Mouse (Mus musculus) heart, embryonic 15.5 days (tissue): ENCODE results near the gene Dennd2d. TPM values are rescaled to one million over a fixed set of nuclear protein-coding genes. Genes with fewer than 3 reads are reported as not detected.
A peak's percentile ranks its signal among the peaks of the same experiment; 100 is the strongest.

Source experiments
- ATAC-seq: fragments of 200-750 bp; cut with Nextera tagmentation; replicated peaks from 2 replicates; pipeline ENCODE4 v1.8.0; 2017; ENCODE audit warnings: low read depth, moderate TSS enrichment; ENCODE audit not compliant: insufficient number of reproducible peaks, insufficient read depth, low FRiP score
- H3K27ac ChIP-seq: fragments of 300-500 bp; sonication (generic); 2 replicates; pipeline ENCODE4 v1.5.1; 2015; ENCODE audit warnings: mild to moderate bottlenecking, inconsistent platforms
- H3K27me3 ChIP-seq: fragments of 300-500 bp; sonication (generic); 2 replicates; pipeline ENCODE4 v1.6.1; 2015; ENCODE audit warnings: inconsistent platforms
- H3K36me3 ChIP-seq: fragments of 300-500 bp; sonication (generic); 2 replicates; pipeline ENCODE4 v1.6.1; 2015; ENCODE audit warnings: mild to moderate bottlenecking, inconsistent platforms
- H3K4me1 ChIP-seq: fragments of 300-500 bp; sonication (generic); replicated peaks from 2 replicates; pipeline ENCODE4 v1.6.1; 2015; ENCODE audit warnings: inconsistent platforms
- H3K4me2 ChIP-seq: fragments of 300-500 bp; sonication (generic); 2 replicates; pipeline ENCODE4 v1.6.1; 2015; ENCODE audit warnings: inconsistent platforms, mild to moderate bottlenecking, moderate library complexity
- H3K4me3 ChIP-seq: fragments of 300-500 bp; sonication (generic); 2 replicates; pipeline ENCODE4 v1.5.1; 2015; ENCODE audit warnings: mild to moderate bottlenecking, inconsistent platforms
- H3K9ac ChIP-seq: fragments of 300-500 bp; sonication (generic); 2 replicates; pipeline ENCODE4 v1.6.1; 2015; ENCODE audit warnings: mild to moderate bottlenecking, inconsistent platforms
- H3K9me3 ChIP-seq: fragments of 300-500 bp; sonication (generic); replicated peaks from 2 replicates; pipeline ENCODE4 v1.6.1; 2016; ENCODE audit warnings: inconsistent platforms
- WGBS: fragments of 180-500 bp; shearing (Covaris S2); methylation state at CpG from one replicate; pipeline ENCODE4 v1.1.7; 2015; ENCODE audit warnings: mixed read lengths; 5-methylcytosine and 5-hydroxymethylcytosine counted together
- polyA plus RNA-seq: library from polyadenylated mRNA; unstranded; fragments of >200 nt; fragmentation: Nextera tagmentation; extraction: Ambion mirVana; gene quantifications from 2 replicates; pipeline ENCODE4 v1.2.1, GENCODE M21; 2015

Dennd2d gene
- polyA plus RNA-seq, 1 experiment from 2014 or later: 1.4 TPM

GRCm38 (mm10) chr3:106547924-106548539 lies 65.8 kb downstream of the Dennd2d start:
- H3K27me3 ChIP-seq: no peaks in the 10 kb centered on the region
- H3K36me3 ChIP-seq: no peaks in the 10 kb centered on the region
- under 1% methylated on average over 27 of the region's 27 CpGs for WGBS
- H3K9me3 ChIP-seq: no peaks in the 10 kb centered on the region
- H3K4me2 ChIP-seq: peak overlapping the region; percentile 70
- H3K4me3 ChIP-seq: peak overlapping the region; percentile 80
- peaks cover 11% of the 10 kb centered on the region for H3K4me1 ChIP-seq
- ATAC-seq: no peak; the same call in 1 of the 2 replicates
- peak overlapping the region; percentile 96 for H3K9ac ChIP-seq
- H3K27ac ChIP-seq: peak overlapping the region; percentile 99

DNA sequence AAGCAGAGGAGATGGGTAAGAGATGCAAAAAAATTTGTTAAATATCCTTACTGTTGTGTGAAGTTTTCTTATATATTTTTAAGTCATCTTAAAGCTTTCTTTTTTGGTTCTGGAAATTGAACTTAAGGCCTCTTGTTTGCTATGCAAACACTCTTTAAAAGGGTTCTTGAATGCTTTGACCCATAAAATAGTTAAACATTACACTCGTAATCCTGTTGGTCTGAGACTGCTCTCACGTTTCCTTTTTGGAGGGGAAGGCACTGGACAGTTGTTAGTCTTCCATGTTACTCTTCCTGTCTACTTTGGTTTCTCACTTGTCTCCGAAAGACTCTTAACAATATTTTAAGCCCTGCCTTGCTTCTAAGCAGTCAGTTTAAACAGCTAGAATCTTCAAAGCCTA lies 66.8 kb downstream of the Dennd2d start:
- WGBS: 33% methylated on average over 3 of the region's 3 CpGs
- no peaks in the 10 kb centered on the region for H3K9me3 ChIP-seq
- H3K9ac ChIP-seq: no peak overlapping the region
- no peak for ATAC-seq
- H3K4me2 ChIP-seq: peak overlapping the region; percentile 41; the same call in 1 of the 2 replicates
- peaks cover 8% of the 10 kb centered on the region; the same call in 1 of the 2 replicates for H3K36me3 ChIP-seq
- no peak overlapping the region for H3K27ac ChIP-seq
- no peaks in the 10 kb centered on the region for H3K27me3 ChIP-seq
- H3K4me3 ChIP-seq: peak overlapping the region; percentile 22; the same call in 1 of the 2 replicates
- H3K4me1 ChIP-seq: peaks cover 11% of the 10 kb centered on the region

Other genes starting within 250 kb of the Dennd2d start
- not detected in 2 replicates for gene Chil6, start 76.2 kb upstream of the Dennd2d start, polyA plus RNA-seq
- 60.0 and 70.3 TPM in 2 replicates for gene Dram2, start 65.4 kb downstream of the Dennd2d start, polyA plus RNA-seq
- gene Cept1, start 65.4 kb downstream of the Dennd2d start, polyA plus RNA-seq: 29.0 and 32.9 TPM in 2 replicates
- gene Lrif1, start 202.6 kb downstream of the Dennd2d start, polyA plus RNA-seq: 11.1 and 12.3 TPM in 2 replicates